Mouse (Mus musculus) kidney, postnatal 36 days (tissue): Measurements from ENCODE around the gene Bad.

ENCODE experiments used
- DNase-seq, 2 experiments: peaks; one replicate each; pipeline ENCODE4 v3.0.0; 2021 to 2022; ENCODE audit warnings: mixed read lengths in 2 of 2

Bad gene

GRCm38 (mm10) chr19:6915276-6915675, 26.4 kb upstream of the Bad start:
- DNase-seq: no peak

GRCm38 (mm10) chr19:6916496-6916895, 25.2 kb upstream of the Bad start:
- DNase-seq: no peak

DNA sequence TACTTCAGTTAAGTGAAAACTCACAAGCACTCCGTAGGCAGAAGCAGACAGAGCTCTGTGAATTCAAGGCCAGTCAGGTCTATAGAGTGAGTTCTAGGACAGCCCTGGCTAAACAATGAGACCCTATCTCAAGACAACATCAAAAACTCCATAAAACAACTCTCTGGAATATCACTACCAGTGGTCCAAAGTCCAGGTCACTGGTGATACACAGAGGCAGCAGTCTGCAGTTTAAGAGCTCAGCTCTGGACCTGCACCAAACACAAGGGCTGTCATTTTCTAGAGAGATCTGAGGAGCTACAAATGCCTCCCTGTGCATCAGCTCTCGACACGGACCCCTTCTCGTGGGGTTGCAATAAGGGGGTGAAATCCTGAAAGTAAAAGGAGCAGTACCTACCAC, 23.3 kb upstream of the Bad start:
- DNase-seq: peak in 1 of 2 experiments; percentile 41

GRCm38 (mm10) chr19:6919431-6919830, 22.2 kb upstream of the Bad start:
- DNase-seq: no peak

DNA sequence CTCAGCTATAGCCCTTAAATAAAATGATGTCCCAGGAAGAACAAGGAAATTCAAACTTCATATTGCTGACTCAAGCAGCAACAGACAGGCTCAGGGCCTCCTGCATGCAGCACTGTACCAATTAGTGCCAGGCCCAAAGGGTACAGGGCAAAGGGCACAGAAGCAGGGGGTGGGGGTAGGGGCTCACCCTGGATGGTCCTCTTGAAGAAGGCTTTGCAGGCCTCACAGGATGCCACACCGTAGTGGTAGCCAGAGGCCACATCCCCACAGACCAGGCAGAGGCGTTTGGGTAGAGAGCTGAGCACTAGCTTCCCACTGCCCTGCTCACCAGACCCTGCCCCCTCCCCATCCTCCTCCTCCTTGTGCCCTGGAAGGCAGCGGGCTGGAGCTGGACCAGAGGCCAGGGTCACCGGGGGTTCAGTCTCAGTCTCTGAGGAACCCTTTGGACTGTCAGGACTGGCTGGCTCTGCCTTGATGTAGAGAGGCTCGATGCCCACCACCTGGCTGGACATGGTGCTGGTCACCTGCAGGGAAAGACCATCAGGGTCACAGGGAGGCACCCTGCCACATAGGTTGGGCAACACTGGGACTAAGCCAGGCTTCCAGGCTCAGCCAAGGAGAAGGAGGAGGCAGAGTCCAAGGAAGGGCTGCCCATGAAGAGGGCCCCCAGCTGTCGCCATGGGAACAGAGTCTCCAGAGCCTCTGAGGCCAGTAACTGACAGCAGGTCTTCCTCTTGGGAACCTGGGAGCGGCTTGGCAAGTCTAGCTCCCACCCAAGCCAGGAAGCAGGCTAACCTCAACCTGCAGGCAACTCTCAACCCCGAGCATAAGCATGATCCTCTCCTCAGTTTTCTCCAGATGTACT, 21.6 kb upstream of the Bad start:
- peak; percentile 84 to 90 for DNase-seq

GRCm38 (mm10) chr19:6920741-6921636, 20.7 kb upstream of the Bad start:
- peak in 1 of 2 experiments; percentile 67 for DNase-seq

DNA sequence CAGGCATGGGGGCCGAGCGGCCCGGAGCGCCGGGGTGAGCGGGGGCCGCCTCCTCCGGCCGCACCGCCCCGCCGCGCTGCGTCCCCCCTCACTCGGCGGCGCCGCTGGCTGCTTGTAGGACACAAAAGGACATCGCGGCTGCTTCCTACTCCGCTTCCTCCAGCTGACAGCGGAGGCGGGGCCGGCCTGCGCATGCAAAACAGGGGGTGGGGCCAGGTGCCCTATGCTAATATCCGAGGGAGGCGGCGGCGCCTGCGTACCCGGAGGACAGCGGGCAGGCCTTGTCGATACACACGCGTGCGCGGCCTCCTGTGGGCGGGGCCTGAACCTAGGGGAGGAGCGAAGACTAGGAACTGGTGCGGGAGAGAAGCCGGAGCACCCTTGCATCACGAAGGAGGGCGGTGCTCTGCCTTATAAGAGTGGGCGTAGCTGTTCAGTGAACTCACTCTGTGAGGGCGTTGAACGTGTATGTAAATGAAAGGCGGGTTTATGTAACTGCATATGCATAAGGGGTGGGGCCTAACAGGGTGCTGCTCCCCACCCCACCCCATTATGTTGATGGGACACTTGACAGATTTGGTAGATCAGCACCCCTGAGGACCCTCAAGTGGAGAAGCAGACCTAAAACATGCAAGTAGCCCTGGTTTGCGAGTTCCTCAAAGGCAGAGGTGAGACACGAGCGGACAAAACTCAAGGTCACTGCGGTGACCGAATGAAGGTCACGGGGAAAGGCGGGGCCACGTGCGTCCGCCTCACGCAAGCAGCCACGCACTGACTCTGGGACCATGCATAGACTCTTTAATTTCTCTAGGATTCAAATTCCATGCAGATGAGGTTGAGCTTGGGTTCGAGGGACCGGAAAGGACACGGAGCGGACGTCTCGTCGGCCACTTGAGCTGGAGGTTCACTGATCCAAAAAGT, 19.8 kb upstream of the Bad start, which contains the start of gene Esrra:
Esrra (minus strand) TSS at position 167 of the 921 bp plus-strand sequence.
- DNase-seq: peak; percentile 100

- no peak for DNase-seq
Observed at GRCm38 (mm10) chr19:6922901-6923735, 18.5 kb upstream of the Bad start.

DNA sequence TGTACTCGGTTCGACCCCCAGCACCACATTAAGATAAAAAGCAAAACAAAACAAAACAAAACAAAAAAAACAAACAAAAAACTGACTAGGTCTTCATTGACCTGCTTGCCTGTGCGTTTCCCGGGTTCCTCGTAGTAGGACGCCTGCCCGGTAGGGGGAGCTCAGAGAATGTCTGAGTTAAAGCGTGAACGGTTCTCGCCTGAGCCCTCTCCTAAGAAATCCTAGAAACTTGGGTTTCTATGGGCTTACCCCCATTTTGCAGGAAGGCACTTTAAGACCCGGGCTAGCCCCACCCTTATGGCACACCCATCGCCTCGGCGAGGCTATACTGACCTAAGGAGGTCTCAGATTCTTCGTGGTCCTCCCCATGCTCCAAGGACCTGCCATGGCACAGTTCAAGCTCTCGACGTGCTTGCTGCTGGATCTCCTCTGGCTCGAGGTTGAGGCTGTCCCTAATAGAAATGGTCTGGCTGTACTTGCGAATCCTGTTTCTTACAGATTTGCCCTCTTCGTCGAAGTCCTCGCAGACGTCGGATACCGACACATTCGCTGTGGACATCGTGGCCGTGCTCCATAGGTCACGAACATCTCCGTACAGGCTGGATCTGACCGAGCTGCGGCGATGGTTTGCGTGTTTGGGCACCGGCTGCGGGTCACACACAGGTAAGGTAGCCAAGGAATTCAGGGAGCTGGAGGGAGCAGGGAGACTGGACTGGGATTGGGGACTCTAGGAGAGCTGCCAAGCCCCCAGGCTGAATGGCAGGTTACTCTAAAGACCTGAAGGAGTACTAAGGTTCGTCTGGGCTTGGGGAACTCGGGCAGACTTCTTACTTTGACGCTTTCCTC, 17.0 kb upstream of the Bad start:
- DNase-seq: peak; percentile 91 to 97

DNA sequence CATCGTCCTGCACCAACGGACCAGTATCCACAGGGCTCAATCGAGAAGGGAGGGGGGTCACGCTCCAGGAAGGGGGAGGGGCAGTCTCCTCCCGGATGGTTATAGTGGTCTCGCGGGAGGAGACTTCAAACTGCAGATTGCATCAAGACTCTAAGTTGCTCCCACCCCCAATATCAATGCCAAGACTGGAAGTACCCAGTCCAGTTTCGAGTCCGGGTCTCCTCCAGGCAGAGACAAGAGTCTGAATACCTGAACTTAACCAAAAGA, 16.4 kb upstream of the Bad start, which contains the start of gene Catsperz:
Catsperz (minus strand) TSS at position 74 of the 267 bp plus-strand sequence.
- DNase-seq: no peak

DNA sequence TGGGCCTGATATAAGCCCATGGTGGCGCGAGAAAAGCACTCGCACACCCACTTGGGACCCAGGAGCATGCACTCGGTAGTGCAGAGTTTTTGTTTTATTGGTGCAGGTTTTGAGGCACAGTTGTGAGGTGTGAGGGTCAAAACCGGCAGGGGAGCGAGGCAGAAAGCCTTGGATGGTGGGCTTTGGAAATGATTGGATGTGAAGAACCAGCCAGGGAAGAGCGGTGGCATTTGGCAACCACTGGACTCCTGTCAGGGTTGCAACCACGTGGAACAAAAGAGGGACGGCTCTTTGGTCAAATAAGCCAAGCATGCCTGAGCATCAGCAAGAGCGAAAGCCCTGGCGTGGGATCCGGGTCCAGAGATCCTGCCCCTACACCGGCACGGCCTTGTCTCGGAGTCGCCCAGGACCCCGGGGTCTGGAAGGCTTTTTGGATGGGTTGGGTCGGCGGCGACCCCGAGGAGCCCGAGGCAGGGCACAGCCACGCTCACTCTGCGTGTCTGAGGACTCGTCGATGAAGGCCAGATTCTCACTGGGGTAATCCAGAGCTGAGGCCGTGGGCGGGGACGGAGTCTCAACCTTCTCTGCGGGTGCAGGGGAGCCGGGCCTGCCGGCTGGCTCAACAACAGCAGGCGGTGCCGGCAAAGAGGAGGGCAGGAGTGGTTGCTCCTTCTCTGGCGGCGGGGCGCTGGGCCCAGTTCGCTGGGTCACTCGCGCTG, 15.9 kb upstream of the Bad start:
- DNase-seq: peak in 1 of 2 experiments; percentile 44

- DNase-seq: peak in 1 of 2 experiments; percentile 77
Observed at GRCm38 (mm10) chr19:6926559-6927255, 15.0 kb upstream of the Bad start.

- no peak for DNase-seq
Observed at GRCm38 (mm10) chr19:6928080-6928479, 13.6 kb upstream of the Bad start.

DNA sequence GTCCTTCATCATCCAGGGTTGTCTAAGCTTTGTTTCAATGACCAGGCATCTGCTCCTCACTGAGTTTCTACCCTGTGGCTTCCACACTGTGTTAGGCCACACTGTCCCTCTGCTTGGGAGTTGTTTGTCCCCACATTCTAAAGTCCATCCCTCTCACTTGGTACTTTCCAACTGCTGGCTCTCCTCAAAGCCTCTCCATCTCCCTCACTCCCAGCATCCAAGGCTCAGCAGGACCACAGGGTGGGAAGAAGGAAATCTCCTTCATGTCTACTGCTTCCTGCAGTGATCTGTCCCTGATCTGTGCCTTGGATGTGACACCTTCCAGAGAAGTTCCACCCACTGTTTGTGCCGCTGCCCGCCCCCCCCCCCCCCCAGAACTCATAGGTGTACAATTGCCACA, 10.7 kb upstream of the Bad start:
- no peak for DNase-seq

DNA sequence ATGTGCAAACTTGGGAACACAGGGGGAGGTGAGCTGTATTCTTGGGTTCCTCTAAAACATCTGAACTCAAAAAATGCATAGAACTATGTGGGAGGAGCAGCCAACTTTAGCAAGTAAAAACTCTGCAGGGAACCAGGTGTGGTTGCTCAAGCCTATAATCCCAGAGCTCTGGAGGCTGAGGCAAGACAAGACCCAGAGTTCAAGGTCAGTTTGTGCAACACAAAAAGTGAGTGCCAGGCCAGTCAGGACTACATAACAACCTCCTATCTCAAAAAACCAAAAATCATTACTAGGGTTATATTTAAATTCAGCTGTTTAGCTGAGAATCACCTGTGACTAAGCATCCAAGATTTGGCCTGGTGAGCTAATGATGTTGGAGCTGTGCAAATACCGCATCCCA, 9.6 kb upstream of the Bad start:
- DNase-seq: no peak

- DNase-seq: no peak
Observed at GRCm38 (mm10) chr19:6933102-6933435, 8.6 kb upstream of the Bad start.

DNA sequence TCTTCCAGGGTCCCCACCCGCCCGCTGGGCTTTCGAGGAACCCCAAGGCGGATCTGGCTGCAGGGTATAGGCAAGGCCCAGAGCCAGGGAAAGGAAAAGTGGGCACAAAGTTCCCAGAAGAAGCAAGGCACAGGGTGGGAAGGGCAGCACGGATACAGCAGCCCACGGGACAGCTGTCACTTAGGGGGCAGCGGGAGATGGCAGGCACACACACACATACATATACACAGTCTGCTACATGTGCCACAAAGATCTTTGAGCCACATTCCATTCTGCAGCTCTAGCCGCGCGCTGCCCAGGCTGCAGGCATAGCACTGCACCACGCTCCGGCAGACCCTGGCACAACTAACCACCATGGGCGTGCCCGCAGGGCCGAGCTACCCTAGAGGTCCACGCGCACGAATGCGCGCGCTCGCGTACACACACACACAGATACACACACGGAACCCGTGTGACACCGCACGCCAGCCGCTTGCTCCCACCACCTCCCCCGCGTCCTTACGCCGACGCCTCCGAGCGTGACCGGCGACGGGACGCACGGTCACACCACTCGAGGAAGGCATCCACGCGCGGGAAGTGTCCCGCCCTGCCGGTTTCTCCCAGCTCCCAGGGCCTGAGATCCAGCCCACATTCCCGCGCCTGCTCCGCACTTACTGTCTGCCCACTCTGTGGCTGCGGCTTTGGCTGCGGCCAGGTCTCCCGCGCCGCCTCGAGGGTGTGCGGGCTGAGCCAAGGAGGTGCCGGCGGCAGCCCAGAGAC, 8.0 kb upstream of the Bad start:
- peak in 1 of 2 experiments; percentile 52 for DNase-seq

DNA sequence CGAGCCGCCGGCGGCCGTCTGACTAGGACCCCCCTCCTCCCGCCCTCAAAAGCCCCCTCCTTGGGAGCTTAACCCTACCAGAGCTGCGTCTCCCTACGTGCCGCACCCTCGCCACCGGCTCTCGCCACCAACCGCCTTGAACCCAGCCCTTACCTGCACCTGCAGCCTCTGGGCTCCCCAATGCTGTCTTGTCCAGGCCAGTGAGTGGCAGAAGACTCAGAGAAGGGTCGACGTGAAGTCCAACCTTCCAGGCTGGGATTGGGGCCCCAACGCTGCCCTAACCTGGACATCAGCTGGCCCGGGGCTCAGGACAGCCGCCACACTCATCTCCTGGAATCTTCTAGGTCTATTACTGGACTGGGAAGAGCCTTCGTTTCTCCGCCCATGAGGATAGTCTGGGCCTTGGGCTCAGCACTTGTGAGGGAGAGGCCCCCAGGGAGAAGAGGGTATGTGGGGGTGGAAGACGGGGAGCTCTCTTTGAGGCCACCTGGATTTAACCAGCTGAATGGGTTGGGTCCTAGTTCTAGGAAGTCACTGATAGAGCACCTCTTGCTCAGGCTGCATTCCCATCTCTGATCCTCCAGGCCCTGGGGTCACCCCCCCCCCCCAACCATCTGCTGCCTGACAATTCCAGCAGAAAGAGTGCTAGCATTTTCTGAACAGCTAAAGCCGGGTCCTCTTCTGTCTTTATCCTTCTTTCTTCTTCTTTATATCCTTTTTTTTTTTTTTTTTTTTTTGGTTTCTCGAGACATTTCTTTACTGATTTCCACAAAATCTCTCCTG, 7.3 kb upstream of the Bad start, which contains the start of gene Kcnk4:
Kcnk4 (minus strand) TSS at position 321 of the 783 bp plus-strand sequence.
- DNase-seq: no peak
